Mouse (Mus musculus) mature B cell (primary cell): ENCODE measurements around the gene 1190005I06Rik.

Experiments
- in situ Hi-C: fragments of 300-500 bp; cut with MboI; formaldehyde crosslinking; loops from 2 replicates; pipeline ENCODE4 v1.14.3; 2019

The 1190005I06Rik gene

GRCm38 (mm10) chr8:120667561-120668373 lies 20.3 kb upstream of the 1190005I06Rik start, which contains the start of the genes Gm27021 and Cox4i1:
Gene Gm27021, minus strand, starts transcription at chr8:120668079.
Gene Cox4i1, plus strand, starts transcription at chr8:120668222.
- in situ Hi-C loops = no loop called here

GRCm38 (mm10) chr8:120666807-120667470 lies 19.5 kb upstream of the 1190005I06Rik start:
- in situ Hi-C loops = no loop called here

DNA sequence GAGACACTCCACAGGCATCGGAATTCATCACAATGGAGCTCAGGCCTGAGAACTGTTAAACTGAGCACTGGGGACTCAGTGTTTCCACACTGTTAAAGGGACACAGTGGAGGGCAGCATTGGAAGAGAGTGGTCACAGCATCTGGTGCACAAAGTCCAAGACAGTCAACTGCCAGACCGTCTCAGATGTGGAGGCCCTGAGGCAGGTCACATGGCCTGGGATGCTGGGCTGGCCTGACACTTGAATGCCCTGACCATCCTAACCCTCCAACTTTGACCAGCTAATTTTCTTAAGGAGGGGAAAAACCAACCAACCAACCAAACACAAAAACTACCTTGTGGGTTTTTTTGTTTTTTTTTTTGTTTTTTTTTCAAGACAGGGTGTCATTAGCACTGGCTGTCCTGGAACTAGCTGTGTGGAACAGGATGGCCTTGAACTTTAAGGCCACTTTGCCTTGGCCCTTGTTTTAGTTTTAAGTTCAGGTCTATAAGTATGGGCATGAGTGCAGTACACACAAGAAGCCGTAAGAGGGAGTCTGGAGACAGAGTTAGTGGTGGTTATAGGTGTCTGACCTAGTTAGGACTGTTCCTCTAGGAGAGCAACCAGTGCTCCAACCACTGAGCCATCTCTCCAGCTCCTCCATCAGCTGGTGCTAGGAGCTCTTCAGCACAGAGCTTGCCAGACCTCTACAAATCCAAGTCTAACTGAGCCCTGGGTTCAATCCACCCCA lies 18.5 kb upstream of the 1190005I06Rik start:
- in situ Hi-C loops = no loop called here

- in situ Hi-C loops = no loop called here
Measured at GRCm38 (mm10) chr8:120664566-120664965, 17.1 kb upstream of the 1190005I06Rik start.

DNA sequence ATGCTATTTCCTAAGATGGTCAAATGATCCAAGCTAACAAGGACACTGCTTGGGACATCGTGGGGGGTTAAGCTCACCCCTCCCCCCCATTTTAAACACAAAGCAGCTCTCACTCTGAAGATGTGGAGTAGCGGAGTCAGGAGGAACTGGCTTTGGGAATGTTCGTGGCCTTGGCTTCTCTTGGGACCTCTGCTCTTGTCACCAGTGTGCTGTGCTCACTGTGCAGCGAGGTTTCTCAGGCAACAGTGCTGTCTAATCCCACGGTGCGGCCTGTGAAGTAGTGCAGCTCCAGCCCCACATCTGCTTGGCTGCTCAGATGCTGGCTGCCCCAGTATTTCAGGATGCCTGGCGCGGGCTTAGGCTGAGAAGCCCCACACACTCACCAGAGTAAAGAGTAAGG lies 10.0 kb upstream of the 1190005I06Rik start:
- in situ Hi-C loops = no loop called here

GRCm38 (mm10) chr8:120656322-120657052 lies 9.1 kb upstream of the 1190005I06Rik start:
- in situ Hi-C loops = no loop called here

GRCm38 (mm10) chr8:120644663-120645062 lies 2.8 kb downstream of the 1190005I06Rik start:
- in situ Hi-C loops = loop anchor here (25.0 kb wide), 1 partner anchor 443 kb away; the partner anchor contains the start of gene Foxf1

DNA sequence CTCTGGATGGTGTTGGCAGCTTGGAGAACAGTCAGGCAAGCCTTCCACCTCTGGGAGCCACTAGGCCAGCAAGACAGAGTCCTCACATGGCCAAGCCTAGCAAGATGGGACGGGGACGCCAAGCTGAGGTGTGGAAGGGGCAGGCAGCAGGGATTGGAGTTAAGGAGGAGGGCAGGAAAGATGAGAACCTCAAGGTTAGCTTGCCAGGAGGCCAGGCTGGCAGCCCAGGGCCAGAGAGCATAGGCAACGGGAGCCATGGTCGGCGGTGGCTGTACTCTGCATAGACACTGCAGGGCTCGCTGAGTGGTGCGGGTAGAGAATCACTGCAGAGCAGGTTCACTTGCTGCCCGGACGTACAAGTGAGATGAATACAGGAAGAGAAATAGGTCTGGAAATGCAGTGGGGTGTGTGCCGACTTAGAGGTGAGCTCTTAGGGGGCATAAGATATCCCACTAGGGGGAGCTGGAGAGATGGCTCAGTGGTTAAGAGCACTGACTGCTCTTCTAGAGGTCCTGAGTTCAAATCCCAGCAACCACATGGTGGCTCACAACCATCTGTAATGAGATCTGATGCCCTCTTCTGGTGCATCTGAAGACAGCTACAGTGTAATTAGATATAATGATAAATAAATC lies 5.3 kb downstream of the 1190005I06Rik start:
- in situ Hi-C loops = loop anchor here (25.0 kb wide), 1 partner anchor 445 kb away; the partner anchor contains the start of gene Foxf1

- in situ Hi-C loops = loop anchor here (25.0 kb wide), 1 partner anchor 446 kb away; the partner anchor contains the start of gene Foxf1
Measured at GRCm38 (mm10) chr8:120641245-120641644, 6.2 kb downstream of the 1190005I06Rik start.

DNA sequence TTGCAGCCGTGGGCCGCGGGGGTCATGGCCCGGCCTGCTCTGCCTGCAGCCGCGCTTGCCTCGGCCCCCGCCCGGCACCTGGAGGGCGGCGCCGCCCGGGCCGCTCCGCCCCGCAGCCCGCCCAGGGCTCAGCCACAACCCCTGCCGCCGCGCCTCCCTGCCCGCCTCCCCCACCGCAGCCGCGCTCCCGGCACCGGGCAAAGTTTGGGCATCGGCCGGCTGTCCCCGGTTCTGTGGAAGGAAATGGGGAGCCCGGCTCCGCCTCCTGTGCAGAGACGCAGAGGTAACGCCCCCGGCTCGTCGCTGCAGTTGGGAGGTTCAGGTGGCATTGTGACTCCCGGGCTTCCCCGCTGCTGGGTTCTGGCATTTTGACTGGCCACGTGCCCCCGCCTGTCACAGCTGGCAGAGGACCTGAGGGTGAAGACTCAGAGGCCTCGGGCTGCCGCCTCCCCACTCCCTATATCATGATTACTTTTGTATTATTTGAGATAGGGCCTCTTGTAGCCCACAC lies 13.0 kb downstream of the 1190005I06Rik start:
- in situ Hi-C loops = loop anchor here (25.0 kb wide), 1 partner anchor 453 kb away; the partner anchor contains the start of gene Foxf1

DNA sequence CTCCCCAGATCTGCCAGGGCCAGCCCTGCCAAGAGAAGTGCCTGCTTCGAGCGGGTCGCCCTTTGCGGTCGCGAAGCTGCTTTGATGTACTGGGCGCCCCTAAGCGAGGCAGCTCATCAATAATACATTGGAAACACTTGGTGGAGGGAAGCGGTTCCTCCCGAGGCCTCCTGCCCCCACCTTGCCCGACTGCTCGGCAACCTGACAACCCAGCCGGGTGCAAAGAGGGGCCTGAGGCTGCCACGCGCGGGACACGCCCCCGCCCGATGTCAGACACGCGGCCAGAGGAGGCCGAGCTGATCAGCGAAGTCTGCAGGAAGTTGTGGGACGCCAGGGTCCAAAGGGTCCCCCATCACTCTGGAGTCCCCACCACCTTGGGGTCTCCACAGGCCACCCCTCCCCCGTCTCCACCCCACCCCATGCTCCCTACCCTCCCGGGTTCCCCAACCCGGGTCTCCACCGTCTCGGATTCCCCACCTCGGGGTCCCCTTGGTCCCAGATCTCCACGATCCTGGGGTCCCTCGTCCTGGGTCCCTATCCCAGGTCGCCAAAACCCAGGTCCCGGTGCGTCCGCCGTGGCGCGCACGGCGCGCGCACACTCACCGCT lies 13.7 kb downstream of the 1190005I06Rik start:
- in situ Hi-C loops = loop anchor here (25.0 kb wide), 1 partner anchor 454 kb away; the partner anchor contains the start of gene Foxf1

- in situ Hi-C loops = loop anchor here (25.0 kb wide), 1 partner anchor 454 kb away; the partner anchor contains the start of gene Foxf1
Measured at GRCm38 (mm10) chr8:120632969-120633664, 14.3 kb downstream of the 1190005I06Rik start.

DNA sequence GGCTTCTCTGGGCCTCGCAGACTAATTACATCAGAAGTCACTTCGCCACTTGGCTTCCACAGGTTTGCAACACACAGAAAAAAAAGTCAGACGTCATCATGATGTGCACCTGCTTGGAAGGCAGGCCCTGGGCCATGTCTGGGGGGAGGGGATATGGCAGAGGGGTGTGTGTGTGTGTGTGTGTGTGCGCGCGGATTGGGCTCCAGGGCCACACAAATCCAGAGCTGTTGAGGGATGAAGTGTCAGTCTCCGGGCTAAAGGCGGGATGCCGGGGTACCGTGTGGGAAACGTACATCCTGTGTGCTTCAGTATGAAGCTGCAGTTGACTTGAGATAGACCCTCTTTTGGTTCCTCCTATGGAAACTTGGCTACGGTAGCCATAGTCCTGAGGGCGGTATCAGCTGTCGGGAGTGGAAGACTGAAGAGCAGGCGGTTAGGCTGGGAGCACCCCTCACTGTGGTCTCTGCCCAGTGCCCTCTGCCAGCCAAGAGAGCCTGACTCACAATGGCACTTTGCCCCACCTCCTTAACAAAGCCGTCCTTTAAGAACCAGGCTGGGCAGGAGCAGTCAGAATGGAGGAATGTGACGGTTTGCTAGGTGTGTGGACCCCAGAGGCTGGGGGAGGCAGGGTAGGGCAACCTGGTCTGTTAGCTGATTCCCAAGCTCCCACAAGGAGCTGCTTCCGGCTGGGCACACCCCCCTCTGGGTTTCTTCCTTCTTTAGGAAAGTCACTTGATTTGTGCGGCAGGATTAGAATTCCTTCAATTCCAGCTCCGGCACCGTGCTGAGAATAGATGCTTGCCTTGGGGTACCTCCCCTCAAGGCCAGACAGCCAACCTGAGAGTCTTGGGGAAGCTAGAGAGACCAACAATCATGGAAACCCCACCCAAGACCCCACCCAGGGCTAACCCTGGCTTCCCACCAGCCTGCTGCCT lies 15.7 kb downstream of the 1190005I06Rik start:
- in situ Hi-C loops = loop anchor here (25.0 kb wide), 1 partner anchor 456 kb away; the partner anchor contains the start of gene Foxf1

DNA sequence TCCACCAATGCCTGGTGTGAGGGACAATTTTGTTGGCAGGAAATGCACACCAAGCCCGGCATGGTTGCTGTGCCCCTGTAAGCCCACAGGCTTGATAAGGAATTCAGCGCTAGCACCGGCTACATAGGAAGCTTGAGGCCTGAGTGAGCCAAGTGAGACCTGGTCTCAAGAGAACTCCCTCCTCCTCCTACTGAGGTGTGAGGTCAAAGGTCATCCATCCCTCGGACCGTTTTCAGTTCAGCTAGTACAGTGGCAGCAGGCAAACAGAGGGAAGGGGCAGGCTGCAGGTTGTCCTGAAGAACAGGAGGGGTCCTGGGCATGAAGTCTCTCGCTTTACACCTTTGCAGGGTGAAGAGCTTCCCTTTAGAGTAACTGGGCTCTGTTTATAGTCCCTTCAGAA lies 16.6 kb downstream of the 1190005I06Rik start:
- in situ Hi-C loops = loop anchor here (25.0 kb wide), 1 partner anchor 456 kb away; the partner anchor contains the start of gene Foxf1

GRCm38 (mm10) chr8:120630031-120630430 lies 17.4 kb downstream of the 1190005I06Rik start:
- in situ Hi-C loops = loop anchor here (25.0 kb wide), 1 partner anchor 457 kb away; the partner anchor contains the start of gene Foxf1

GRCm38 (mm10) chr8:120627298-120627697 lies 20.1 kb downstream of the 1190005I06Rik start:
- in situ Hi-C loops = loop anchor here (25.0 kb wide), 1 partner anchor 460 kb away; the partner anchor contains the start of gene Foxf1

DNA sequence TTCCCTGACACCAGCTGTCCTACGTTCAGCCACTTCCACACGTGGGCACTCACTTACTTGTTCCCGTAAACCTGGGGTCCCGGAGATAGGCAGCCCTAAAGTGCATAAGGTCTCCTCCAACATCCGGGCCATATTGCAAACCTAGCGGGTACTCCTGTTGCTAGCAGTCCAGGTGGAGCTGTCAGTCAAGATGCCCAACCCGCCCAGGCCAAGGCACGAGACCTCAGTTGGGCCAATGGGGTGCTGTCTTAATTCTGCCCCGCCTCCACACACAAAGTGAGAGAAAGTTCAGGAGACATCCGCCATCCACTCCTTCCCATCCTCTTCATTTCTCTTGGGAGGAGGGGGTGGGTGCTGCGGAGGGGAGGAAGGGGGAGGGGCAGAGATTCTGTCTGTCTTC lies 21.0 kb downstream of the 1190005I06Rik start:
- in situ Hi-C loops = loop anchor here (25.0 kb wide), 1 partner anchor 461 kb away; the partner anchor contains the start of gene Foxf1

DNA sequence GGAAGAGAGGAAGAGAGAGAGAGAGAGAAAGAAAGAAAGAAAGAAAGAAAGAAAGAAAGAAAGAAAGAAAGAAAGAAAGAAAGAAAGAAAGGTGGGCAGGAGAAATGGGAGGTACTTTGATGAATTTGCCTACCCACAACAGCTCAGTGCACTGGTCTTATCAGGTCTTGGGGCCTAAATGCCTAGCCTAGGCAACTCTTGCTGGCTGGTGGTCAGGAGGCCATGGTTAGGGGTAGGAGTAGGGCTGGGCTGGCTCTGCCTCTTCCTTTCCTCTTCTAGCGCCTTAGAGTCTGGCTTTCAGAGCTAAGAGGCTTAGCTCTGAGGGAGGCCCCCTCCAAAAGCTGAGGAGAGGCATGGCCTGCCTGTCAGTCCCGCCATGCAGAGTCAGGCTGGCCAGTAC lies 23.8 kb downstream of the 1190005I06Rik start:
- in situ Hi-C loops = no loop called here
